ENCODE assay signal across 8 mouse cellular contexts in genomic region chr15:95725866-95726265, GRCm38 (mm10).
DNase-seq lines count a peak whose midpoint lies in the region; ATAC-seq lines count a peak whose summit lies in the region.

No protein-coding gene starts in this region.

- H3K4me2 ChIP-seq in intestine, embryonic 16.5 days (ENCODE audit: low read depth, low read length) = no peak overlapping the region

- intact Hi-C loops in heart, postnatal 25 days (cut with DNase I) = no loop called here
- intact Hi-C loops in left cerebral cortex, postnatal 10 days (cut with DNase I) = no loop called here

- no peak overlapping the region for H3K4me3 ChIP-seq in intestine, embryonic 16.5 days (ENCODE audit: low read length)

- WGBS in intestine, embryonic 16.5 days = 34% methylated on average over 11 of the region's 11 CpGs

- H3K9ac ChIP-seq in intestine, embryonic 16.5 days (ENCODE audit: low read depth, low read length) = no peak overlapping the region

- peak; percentile 90 for DNase-seq in heart, adult 11 months
- DNase-seq in heart, postnatal 25 days (ENCODE audit: low spot score) = no peak
- peak; percentile 63 for DNase-seq in c-Kit-positive CD71-negative TER-119-negative erythroid progenitor cells, embryonic 14.5 days (ENCODE audit: low read depth)
- DNase-seq in frontal cortex, postnatal 25 days (ENCODE audit: low spot score in 2 of 2) = peak; percentile 70 to 81
- peak; percentile 76 to 86 for DNase-seq in left cerebral cortex, postnatal 10 days (ENCODE audit: extremely low spot score in 1 of 2, low spot score in 2 of 2)
- DNase-seq in thymus, adult 18-20 months = peak; percentile 83 to 92

- no peak overlapping the region for H3K27ac ChIP-seq in intestine, embryonic 16.5 days (ENCODE audit: low read length)

- H3K9me3 ChIP-seq in intestine, embryonic 16.5 days (ENCODE audit: control insufficient read depth, low read length) = no peaks in the 10 kb centered on the region

- peak; percentile 71 for ATAC-seq in intestine, embryonic 16.5 days
- 0 out of 2 replicates have a peak, but pooled peaks have one; percentile 33 for ATAC-seq in neutrophil, adult 5-6 weeks (ENCODE audit: extremely low read depth, insufficient number of reproducible peaks, low FRiP score, poor library complexity, severe bottlenecking)

- H3K36me3 ChIP-seq in intestine, embryonic 16.5 days (ENCODE audit: control insufficient read depth, insufficient read depth, low read length) = no peaks in the 10 kb centered on the region

- H3K27me3 ChIP-seq in intestine, embryonic 16.5 days (replicated peaks; ENCODE audit: control insufficient read depth, insufficient read depth, low read length) = no peaks in the 10 kb centered on the region

- H3K4me1 ChIP-seq in intestine, embryonic 16.5 days (ENCODE audit: control insufficient read depth, insufficient read depth, low read length) = 0 out of 2 replicates have a peak, but pooled peaks cover 6% of the 10 kb centered on the region
